Mouse (Mus musculus) brain, embryonic 14.5 days (tissue): ENCODE data around the gene Garem2.

Experiments used
- CTCF ChIP-seq: fragments of 200-500 bp; IDR thresholded peaks from 2 replicates; pipeline ENCODE4 v1.5.1; 2012; ENCODE audit warnings: inconsistent platforms, mild to moderate bottlenecking, moderate library complexity, borderline replicate concordance; ENCODE audit not compliant: insufficient read depth, insufficient read length; ENCODE audit errors: extremely low read depth
- POLR2A ChIP-seq: fragments of 200-500 bp; IDR thresholded peaks from 2 replicates; pipeline ENCODE4 v1.6.1; 2012; ENCODE audit warnings: mild to moderate bottlenecking, inconsistent platforms, borderline replicate concordance; ENCODE audit not compliant: poor library complexity, insufficient read depth, insufficient read length, severe bottlenecking; ENCODE audit errors: extremely low read depth

- TF ChIP-seq POLR2A, result no peak
- TF ChIP-seq CTCF, result peak; percentile 52; the same call in 1 of the 2 replicates
Measured at GRCm38 (mm10) chr5:30111126-30111525, 6.2 kb downstream of the Garem2 start.
